Mouse (Mus musculus) urinary bladder, adult 18-20 months (tissue): ENCODE data around the gene Hoxb2.

ENCODE experiments used
- DNase-seq, 2 experiments: peaks; one replicate each; pipeline ENCODE4 v3.0.0; 2022; ENCODE audit warnings: low spot score in 2 of 2, mixed read lengths in 2 of 2

Hoxb2 gene

GRCm38 (mm10) chr11:96350791-96351190 lies 466 bp downstream of the Hoxb2 start:
- DNase-seq, result no peak

DNA sequence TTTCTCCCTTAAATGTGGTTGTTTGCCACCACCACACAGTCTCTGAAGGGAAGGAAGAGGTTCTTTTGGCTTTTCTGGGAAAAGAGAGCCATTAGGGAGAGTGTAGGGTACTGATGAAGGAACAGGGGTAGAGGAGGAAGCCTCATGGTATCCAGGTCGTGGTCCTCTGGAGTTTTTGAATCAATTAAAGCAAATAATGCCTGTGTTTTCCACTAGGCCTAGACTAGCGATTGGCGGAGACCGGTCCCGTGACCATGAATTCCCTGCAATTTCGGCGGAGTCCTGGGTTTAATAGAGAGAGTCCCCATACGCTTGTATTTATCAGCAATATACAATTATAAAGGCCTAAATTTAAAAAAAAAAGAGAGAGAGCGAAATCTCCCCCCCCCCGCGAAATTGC lies 987 bp downstream of the Hoxb2 start:
- no peak for DNase-seq

GRCm38 (mm10) chr11:96351831-96352230 lies 1.5 kb downstream of the Hoxb2 start:
- no peak for DNase-seq

GRCm38 (mm10) chr11:96352691-96353521 lies 2.6 kb downstream of the Hoxb2 start:
- no peak for DNase-seq

GRCm38 (mm10) chr11:96353522-96353841 lies 3.2 kb downstream of the Hoxb2 start:
- no peak for DNase-seq

GRCm38 (mm10) chr11:96353939-96354338 lies 3.6 kb downstream of the Hoxb2 start:
- DNase-seq, result no peak

- DNase-seq, result no peak
Measured at GRCm38 (mm10) chr11:96354376-96354775, 4.1 kb downstream of the Hoxb2 start.

GRCm38 (mm10) chr11:96354801-96355311 lies 4.5 kb downstream of the Hoxb2 start:
- DNase-seq, result no peak

GRCm38 (mm10) chr11:96363807-96364206 lies 13.5 kb downstream of the Hoxb2 start:
- no peak for DNase-seq

GRCm38 (mm10) chr11:96365441-96366091 lies 15.2 kb downstream of the Hoxb2 start, which contains the start of gene Hoxb1:
TSS of gene Hoxb1 (plus strand) at chr11:96365752.
- no peak for DNase-seq

DNA sequence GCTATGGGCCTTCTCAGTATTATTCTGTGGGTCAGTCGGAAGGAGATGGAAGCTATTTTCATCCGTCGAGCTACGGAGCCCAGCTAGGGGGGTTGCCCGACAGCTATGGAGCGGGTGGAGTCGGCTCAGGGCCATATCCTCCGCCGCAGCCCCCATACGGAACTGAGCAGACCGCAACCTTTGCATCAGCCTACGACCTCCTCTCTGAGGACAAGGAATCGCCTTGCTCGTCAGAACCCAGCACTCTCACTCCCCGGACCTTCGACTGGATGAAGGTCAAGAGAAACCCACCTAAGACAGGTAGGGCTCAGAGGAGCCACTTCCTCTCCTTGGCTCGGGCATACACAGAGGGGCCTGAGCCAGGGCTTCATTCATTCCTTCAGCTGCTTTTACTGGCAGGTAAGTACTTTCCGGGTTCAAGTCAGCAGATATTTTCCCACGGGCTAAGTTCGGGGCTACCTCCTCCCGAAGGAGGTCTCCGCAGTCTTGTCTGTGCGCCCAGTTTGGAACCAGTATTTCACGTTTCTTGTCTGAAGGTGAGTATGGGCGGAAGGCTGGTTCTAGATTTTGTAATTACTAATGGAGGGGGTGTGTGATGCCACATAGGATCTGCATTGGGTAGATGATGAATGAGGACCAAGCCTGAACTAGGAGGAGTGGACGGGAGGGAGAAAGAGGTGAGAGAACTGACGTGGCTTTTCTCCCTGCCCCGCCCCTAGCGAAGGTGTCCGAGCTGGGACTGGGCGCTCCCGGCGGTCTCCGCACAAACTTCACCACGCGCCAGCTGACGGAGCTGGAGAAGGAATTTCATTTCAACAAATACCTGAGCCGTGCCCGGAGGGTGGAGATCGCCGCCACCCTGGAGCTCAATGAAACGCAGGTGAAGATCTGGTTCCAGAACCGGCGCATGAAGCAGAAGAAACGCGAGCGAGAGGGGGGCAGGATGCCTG lies 16.0 kb downstream of the Hoxb2 start:
- no peak for DNase-seq

- no peak for DNase-seq
Measured at GRCm38 (mm10) chr11:96367141-96367540, 16.8 kb downstream of the Hoxb2 start.

DNA sequence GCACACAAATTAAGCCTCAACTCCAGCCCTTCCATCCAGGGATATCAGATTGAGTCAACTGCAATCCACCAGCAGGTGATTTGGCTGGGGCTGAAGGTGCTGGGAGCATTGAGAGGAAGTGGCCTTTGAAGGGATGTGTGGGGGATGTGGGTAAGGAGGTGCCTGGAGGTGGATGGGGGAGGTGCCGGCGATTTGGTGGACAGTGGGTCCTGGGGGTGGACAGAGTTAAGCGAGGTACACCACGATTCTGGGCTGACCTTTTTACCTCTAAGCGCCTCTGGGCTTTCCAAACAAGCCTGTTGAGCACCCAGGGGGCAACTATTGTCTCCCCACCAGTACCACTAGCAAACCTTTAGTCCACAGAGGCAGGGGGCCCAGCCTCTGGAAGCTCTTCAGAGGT lies 18.4 kb downstream of the Hoxb2 start:
- no peak for DNase-seq

DNA sequence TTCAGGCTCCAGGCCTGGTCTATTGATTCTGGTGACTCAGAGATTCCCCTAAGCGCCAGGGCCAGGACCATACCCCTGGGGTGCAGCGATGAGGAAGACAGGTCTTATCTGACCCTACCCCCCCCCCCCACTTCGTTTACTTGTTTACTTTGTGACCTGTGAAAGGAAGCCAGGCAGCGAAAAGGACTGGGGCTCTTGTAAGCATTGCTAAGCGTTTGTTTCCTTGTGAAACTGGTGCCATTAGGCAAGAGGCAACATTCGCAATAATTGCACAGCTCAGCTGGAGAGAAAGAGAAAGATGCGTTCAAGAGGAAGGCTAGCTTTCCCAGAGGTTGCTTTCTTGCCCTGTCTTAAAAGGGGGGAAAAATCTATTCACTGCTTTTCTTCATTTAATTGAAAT lies 18.8 kb downstream of the Hoxb2 start:
- DNase-seq, result no peak

DNA sequence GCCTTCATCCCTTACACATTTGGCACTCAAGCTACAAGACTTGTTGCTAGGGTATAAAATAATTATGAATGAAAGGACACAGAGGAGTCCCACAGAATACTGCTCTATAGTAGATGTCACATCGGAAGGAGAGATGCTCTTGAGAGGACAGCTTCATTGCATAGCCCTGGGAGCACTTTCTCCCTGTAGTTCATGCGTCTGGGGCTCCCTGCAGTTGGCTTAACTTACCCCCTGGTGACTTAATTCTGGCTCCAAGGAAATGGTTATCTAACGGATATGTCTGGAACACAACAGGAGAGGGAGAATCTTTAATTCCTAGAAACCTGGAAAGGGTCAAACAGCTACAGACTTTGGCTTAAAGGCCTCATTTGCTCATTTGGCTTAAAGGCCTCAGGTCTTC lies 21.4 kb downstream of the Hoxb2 start:
- no peak for DNase-seq

GRCm38 (mm10) chr11:96372519-96372918 lies 22.2 kb downstream of the Hoxb2 start:
- DNase-seq, result no peak

DNA sequence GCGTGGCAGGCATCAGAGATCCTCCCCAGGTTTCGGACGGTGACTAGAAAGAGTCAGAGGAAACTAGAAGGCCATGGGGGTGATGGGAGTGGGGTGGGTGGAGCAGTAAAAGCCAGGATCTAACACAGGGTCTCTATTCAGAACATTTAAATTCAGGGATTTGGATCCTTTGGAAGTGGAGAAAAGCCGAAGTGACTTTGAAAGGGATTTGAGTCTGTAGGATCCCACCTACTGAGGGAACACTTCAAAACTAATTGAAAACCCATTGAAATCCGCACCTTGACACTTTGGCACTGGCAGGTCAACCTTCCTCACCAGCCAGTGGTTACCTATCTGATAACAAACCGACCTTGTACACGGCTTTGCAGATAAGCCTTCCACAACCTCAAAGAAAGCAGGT lies 24.5 kb downstream of the Hoxb2 start:
- no peak for DNase-seq

DNA sequence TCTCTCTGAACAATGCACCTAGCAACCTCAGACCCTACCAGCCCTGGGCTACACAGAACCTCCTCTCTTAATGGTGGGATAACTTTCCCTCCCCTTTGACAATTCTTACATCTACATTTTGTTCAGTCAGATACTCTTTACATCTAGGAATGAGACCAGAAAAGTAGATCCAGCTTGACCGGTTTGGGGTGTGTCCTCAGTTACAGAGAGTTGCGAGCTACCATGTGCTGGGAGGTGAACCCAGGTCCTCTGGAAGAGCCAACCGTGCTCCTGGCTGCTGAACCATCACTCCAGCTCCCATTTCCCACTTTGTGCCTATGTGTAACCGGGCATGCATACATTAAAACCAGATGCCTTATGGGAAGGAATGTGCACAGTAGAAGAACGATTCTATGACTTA lies 33.1 kb downstream of the Hoxb2 start:
- DNase-seq, result no peak

DNA sequence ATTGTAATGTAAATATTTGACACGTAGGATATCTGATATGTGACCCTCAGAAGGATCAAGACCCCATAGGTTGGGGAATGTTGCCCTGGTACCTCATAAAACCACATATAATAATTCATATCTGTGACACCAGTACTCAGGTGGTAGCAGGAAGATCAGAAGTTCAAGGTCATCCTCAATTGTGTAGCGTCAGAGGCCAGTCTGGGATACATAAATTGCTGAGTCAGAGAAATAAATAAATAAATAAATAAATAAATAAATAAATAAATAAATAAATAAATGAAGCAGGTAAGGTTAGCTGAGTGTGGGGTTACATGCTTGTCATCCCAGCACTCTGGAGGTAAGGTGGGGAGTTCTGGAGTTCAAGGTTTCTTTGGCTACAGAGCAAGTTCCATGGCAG lies 37.3 kb downstream of the Hoxb2 start:
- DNase-seq, result no peak

DNA sequence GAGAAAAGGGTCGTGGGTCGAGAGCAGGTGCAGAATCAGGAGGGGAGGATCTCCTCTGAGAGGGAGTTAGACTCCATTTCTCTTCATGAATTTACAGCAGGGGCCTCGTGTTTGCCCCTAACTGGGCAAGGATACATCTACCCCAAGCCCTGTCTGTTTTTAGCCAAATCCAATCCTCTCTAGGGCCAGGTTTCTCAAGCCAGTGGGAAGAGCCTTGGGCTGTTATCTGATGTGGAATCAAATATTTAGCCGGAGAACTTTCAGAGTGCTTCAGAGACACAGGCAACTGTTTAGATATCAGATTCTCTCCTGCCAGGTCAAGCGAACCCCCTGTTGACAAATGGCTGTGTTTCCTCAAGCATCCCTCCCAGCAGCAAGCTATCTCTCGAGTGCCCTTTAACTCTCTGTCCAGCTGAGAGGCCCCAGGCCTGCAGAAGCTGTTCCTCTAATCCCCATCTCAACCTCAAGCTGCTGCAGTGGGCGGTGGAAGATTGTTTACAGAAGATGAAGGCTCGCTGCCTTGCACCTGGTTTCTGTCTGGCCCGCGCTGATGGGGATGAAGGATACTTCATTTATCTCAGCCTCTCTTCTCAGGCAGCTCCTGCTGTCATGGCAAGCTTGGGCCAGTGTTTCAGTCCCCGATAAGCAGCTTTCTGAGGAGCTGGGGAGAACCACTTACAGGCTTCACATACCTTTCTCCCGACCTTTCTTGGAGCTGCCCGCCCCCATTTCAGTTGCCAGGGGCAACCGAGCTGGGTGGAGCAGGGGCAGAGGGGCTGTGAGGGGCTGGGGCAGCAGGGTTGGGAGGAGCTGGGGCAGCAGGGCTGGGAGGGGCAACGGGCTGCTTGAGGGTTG lies 46.7 kb downstream of the Hoxb2 start:
- DNase-seq, result no peak

- DNase-seq, result no peak
Measured at GRCm38 (mm10) chr11:96397806-96398335, 47.5 kb downstream of the Hoxb2 start.
